Mouse (Mus musculus): Measurements from ENCODE around the gene Fhit.
"Not testable (repeated sequence)": the region's sequence is repeated elsewhere in the genome, so short reads cannot be mapped to it uniquely, and the experiment has no call there.

Fhit gene

DNA sequence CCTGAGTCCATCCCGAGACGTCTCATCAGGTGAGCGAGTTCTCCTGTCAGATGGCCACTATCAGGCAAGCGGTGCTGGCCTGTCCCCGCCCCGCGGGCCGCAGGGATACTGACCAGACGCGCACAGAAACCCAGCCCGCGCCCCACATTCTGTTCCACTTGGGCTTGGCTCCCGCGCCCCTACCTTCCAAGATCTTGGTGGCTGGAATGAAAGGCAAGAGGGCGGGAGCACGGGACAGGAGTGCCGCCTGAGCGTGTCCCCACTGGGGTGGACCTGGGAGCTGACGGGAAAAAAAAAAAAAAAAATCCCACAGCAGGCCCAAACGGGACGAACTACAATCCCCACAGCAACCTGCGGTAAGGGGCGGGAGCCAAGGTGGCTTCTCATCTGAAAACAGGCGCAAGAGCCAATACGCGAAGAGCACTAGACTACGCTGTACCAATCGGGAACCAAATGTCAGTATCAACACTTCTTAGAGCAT, at the start of gene Fhit:
TSS of gene Fhit (minus strand) at position 285 of the 481 bp plus-strand sequence.
- peak; percentile 92 for DNase-seq

DNA sequence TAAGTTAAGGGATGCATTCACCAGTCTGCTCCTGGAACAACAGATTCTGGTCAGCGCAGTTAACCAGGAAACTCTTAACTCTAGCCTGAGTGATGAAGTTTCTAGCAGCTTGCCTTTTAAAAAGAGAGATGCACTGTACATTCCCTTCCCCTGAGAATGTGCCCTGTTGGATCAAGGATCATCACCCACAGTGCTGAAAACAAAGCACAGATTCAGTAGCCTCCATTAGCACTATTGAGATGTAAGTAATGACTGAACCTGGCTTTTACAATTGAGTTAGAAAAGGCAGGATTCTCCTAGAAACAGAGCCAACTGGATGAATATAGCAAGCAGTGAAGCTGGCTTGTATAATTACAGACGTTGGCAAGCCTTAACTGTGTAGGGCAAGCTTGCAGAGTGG, 45.0 kb upstream of the Fhit start:
- no peak for DNase-seq

DNA sequence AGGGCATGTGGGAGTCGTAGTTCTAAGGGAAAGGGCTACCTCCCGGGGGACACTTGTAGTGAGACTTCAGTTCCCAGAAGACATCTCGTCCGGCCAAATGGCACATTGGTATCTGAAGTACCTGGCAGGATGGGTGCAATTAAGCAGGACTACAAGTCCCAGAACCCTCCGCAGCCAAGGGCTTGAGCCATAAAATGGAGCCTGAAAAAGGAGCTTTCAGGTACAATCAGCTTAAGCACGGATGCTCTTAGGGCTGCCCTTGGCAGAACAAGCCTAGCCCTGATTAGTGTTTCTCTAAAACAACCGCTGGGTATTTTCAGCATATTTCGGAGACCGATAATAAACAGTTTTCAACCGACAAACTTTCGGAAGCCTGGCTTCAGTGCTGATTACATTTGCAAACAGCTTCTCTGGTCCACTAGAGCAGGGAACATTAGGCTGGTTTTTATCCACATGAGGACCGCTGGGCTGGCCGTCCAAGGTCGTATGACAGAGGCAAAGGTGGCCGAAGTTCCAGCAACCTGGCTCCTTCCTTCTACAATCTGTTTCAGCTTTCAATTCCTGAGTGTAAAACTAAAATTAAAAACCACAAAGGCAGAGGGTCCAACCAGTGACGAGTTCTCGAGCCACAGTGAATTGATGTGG, 907 bp downstream of the Fhit start:
- DNase-seq: peak; percentile 81

DNA sequence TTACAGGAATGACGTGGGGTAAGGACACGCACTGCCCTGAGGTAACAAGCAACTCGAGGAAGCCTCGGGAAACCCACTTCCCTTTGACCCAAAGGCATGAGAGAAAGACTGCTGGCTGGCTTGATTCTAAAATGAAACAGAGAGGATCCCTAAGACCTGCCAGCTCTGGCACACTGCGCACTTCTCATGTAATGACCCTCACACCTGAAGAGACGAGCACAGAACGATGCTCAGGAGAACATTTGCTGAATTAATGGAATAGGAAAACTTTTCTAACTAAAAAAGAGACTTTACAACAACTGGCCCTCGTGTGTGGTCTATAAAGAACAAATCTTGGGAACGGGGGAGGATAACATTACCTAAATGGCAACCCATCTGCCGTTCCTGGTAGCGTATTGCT, 2.2 kb downstream of the Fhit start:
- no peak for DNase-seq

DNA sequence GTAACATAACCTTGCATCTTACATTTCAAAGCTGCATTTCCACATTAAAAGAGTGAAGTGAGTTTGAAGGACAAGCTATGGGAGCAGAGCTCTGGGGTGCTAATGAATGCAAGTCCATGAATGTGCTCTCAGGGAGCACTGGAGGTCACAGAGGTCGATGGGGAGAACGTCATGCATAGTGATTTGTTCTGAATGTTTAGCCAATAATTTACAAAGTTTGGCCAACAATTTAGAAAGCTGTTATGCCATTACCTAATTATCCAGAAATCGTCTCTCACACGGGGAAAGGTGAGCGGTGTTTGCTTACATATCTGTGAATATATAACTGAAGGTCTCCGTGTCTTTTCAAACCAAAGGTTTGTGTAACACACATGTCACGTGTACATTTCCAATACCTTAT, 2.8 kb downstream of the Fhit start:
- DNase-seq: no peak

DNA sequence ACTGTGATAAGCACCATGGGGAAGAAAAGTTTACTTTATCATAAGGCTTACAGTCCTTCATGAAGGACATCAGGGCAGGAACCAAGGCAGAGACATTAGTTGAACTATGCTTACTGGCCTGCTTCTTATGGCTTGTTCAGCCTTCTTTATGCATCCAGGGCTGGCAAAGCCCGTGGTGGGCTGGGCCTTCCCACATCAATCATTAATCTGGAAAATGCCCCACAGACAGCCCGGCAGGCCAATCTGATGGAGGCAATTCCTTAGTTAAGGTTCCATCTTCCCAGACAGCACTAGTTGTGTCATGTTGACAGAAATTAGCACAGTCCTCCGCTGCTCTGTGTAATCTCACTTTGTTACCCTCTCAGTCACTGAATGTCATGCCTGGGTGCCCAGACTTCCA, 4.1 kb downstream of the Fhit start:
- DNase-seq: no peak

DNA sequence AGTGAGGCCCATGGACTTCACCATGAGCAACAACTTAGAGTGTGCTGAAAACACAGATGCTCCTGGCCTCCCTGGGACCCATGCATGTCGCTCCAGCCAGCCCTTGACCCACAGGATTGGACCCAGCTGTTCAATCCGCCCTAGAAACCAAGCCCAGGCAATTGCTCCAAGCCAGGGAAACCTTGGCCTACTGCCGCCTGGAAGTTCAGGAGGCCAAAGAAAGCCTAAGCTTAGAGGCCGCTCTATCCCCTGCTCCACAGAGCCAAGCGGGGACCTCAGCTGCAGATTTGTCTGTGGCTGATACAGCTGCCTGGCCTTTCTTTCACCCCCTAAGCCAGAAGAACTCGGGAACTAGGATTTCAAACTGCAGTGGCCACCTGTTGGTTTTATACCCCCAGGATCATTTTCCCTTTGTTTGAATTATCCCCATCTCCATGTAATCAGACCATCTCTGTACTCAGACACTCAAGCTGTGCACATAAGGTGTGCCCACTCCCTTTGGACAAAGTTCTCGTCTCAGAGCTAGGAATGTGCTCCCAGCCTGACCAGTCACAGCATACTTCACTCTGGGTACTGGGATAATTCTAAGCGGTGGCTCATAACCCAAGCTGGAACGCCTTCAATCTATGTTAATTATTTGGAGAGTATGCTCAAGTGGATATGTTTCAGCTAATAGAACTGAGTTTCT, 10.1 kb downstream of the Fhit start:
- DNase-seq: no peak

DNA sequence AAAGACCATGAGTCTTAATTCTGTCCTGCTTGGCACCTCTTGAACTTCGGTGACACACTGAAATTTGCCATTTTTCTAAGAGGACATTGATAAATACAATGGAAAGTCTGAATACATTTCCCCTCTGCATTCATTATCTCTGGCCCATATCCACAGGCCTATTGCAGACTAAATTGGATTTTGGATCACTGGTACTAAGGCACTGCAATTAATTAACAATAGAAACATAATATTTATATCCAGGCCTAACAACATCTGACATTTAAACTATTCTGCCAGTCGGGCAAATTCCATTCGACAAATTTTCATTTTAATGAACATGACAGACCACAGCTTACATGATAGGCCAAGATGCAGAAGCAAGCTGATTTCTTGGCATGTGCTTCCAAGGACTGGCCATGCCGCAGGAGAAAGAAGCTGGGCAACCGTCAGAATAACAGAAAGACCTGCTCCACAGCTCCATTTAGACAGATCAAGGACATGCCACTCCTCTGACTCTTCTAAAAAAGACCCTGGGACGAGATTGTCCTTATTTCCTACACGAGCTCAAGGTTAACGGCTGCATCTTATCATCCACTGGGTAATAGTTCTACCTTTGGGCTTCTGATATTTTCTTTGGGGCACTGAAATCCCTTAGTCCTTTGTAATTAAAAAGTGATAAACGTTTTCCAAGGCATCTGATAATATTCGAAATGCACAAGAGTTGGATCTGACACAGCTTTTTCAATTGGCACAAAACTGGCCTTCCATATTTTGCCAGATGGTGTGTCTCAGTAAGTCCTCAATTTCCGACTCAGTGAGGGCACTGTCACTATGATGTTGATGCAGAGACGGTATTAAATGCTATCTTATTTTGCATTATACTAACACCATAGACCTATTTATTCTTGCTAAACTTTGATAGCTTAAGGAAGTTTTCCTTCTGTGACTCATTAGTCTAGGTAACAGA, 27.8 kb downstream of the Fhit start:
- no peak for DNase-seq

DNA sequence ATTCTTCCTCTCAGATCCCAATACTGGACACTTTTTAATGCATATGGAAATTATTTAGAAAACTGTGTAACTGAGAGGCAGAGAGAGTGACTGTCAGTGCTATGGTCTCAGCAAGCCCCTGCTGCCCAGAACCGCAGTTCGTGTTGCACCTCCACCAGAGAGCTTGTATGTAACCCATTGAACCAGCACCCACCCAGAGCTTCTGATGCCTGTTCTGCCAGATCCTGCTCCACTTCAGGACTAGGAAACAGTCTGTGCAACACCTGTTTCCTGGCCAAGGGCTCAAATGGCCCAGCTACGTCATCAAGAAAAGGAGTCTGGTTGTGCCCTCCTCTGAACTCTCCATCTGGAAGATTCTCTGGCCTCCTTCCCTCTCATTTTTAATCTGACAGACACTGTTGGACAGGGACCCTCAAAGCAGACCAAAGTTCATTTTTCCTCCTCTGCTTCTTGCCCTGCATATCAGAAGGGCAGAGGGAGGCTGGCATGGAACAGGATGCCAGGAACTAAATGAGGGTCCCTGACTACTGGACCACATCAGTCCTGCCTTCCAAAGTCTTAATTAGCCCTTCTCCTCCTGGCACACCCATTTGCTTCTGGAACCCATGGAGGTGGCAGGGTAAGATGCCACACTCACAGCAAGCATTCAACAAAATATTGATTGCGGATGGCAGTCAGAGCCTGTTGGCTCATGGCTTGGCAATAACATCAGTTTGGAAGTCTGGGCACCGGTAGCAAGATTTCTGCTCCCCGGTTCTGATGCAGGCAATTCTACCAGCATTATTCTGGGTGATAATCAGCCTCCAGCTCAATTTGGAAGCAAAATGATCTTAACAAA, 29.0 kb downstream of the Fhit start:
- DNase-seq: no peak

DNA sequence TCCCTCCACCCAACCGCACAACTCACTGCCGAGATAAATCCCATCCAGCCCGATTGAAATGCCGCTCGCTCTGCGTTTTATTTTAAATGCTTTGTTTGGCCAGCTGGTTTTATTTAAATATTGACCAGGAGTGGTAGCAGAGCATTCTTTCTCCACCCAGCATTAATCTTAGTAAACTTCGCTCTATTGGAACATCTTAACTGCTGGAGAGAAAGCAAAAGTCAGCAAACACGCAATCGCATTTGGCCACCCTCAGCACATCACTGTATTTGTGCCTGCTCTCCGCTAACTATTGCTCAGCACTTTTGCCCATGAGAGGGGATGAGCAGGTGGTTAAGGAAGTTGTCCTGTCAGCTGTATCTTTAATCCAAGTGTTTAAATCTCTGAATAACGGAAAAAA, 36.7 kb downstream of the Fhit start:
- no peak for DNase-seq

DNA sequence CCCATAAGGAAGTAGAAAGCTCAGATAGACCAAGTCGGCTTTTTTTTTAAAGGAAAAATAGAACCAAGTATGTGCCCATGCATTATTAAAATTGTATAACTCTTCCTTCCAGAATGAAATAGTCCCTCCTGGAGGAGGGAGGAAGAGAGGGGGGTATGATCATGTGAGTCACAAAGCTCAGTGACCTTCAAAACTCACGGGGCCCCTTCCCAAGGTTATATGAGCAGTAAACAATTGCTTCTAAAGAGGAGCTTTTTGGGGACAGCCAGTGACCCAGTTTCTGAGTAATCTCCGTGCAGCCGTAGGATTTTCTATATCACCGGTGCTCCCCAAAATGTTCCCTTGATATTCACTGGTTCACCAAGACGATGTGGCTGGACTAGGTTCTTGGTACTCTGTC, 42.8 kb downstream of the Fhit start:
- no peak for DNase-seq

DNA sequence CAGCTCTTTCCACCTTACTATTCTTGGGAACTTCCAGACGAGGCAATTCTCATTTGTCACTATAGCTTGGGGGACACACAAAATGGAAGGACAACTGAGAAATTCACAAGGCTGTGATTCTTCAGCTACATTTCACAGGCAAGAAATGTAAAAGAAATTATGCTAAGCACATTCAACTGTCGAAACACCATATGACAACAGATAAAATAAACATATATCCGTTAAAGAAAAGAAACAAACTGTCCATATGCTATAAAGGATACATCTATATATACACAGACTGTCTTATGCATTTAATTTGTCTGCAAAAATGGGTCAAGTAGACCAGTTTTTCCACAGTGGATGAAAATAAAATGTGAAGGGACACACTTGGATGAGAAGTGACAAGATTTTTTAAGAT, 76.2 kb downstream of the Fhit start:
- DNase-seq: no peak

DNA sequence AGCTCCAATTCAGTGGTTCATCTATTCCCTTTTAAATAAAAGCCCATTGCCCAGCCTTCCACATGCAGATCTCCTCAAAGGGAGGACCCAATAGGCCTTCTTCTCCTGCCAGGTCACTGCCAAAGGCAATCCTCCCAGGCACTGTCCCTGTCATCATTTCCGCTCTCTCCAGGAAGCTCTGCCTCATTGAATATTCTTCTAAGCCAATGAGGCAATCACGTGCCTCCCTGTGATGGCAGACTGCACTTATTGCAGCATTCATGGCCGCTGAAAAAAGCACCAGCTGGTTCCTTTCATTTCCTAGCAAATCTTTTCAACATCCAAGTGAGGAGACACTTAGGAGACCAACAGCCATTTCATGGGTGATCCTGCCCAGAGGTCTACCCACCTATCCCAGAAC, 77.9 kb downstream of the Fhit start:
- no peak for DNase-seq

DNA sequence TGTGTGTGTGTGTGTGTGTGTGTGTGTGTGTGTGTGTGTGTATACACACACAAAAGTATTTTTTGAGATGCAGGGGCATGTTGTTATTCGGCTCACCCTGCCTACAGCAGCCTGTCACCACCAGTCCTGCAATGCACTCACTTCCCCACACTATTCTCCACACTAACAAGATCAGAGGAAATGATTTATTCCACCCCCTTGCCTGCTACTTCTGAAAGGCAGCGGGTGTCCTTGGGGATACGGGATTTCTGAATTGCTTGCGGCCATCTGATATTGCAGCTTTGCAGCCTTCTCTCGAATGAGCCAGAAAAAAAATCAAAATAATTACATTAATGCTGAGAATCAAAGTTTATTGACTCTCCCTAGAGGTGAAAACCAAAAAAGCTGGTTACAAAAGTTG, 78.4 kb downstream of the Fhit start:
- no peak for DNase-seq

DNA sequence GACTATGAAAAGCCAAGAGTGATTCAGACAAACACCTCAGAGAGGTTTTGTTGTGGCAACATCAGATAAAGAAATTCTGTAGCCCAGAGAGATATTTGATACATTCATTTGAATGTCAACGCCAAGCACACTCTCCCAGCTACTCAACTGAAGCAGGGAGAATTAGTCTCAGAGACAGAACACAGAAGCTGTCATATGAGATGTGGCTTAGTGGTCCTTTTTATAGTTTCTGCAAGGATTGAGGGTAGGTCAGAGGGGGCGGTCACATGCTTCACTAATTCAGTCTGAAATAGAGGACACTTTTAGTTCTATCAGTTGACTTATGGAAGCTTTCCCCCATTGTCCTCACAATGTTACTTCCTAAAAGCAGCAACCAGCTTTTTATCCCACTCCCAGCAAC, 98.2 kb downstream of the Fhit start:
- DNase-seq: no peak

DNA sequence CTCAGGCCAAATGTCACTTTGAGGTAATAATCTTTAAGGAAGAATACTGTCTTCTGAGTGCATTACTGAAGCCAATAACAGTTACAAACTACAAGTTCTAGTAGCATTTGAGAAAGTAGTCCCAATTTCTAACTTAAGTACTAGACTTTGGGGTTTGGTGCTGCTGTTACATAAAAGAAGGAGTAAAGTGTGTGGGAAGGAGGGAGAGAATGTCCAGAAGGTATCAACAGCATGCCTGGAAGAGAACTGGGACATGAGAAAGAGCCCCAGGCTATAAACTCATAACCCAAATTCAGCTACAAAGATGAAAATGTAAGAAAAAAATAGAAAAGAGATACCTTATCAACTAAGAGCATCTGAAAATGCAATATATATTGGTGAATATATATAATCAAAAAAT, 101.6 kb downstream of the Fhit start:
- DNase-seq: no peak

DNA sequence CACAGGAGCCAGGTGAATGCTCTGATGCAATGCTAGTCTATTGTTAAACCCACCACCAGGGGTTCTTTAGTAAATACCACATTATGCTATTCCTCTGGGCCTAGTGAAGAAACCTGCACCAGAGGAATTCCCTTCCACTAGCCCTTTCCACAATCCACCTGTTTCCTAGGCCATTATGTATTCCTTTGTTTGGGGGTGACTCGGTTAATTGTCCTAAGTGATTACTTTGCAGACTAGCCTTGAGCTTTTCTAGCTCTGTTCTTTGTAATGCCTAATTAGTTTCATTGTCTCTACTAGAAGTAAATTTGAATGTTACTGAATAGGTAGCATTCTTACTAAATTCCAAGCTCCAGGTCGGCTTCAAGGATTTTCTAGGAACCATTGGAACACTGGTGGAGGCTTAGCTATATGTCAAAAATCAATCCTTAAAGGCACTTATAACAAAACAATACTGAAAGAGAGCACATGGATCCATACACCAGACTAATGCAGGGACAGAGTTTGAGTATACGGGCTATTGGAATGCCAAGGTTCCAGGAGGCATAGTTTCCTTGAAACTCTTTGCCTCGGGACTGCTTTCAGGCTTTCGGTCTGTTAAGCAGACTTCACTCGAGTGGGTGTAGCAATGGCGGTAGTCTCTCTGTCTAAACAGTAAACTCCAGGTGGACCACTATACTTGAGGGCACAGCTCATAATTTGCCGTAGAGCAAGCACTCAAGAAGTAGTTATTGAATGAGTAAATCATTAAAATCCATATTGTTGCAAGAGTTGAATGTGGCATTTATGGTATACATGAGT, 122.1 kb downstream of the Fhit start:
- DNase-seq: not testable (repeated sequence)

DNA sequence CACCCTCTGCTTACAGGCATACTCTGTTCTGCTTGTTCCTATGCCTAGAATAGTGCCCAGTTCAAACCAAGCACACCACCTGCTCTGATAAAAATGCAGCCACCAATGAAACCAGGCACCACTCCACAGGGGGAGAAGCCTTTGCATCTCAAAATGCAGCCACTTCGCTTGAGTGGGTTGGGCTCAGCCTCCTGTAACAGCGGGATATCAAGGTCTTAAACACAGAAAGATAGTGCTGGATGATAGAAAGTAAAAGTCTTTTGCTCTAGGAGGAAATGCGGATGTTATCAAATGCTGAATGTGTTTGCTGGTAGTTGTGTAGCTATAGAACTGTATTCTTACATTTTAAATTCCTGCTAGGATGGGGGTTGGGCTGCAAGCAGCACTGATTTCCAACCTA, 140.4 kb downstream of the Fhit start:
- no peak for DNase-seq

DNA sequence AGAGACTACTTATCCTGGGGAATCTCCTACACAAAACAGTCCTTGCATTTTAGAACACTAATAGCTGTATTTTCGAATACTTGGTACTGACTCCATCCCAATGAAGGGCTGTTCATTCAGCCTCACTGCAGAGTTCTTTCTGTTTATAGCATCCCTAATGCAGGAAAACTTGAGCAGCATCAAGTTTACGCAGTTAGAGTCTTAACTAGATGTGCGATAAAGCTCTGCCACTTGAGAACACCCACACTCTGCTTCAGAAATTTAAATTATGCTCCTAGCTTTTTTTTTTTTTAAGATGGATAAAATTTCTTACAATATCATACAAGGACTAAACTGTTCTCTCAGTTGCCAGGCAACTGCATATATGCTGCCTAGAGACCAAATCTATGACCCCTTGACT, 183.2 kb downstream of the Fhit start:
- no peak for DNase-seq

DNA sequence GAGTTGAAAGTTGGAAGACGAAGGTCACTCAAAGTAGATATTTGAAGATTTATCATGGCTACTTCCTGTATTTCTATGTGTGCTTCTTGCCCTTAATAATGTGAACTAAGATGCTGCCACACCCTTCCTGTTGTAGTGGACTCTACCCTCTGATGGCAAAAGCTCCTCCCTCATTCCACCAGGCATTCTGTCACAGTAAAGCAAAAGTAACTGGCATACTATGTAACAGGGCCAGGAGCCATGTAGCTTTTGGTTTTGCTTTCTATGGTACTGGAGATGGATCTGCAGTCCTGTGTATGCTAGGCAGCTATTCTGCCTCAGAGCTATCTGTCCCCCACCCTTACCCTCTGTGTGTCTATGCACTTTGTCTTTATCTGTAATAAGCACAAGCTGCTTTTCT, 220.2 kb downstream of the Fhit start:
- no peak for DNase-seq

DNA sequence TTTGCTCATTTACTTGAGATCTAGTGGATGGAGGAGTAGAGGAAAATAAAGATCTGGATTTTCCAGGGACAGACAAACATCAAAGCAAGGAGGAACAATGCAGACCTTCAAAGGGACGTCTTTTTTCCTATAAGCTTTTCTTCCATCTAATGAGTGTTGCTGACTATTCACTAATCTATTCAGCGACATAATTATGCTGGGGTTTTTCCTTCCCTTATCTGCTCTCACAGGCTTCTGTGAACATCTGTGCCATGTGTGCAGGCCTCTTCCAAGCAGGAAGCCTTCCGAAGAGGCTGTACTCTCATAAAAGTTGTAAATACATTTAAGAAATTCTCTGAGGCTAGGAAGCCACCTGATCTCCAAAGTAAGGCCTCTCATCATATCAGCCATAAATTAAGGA, 228.2 kb downstream of the Fhit start:
- DNase-seq: no peak

Measured in cerebellum, adult 11 months (tissue).